Mouse (Mus musculus) brown adipose tissue, adult 24 weeks (tissue): ENCODE results near the gene Ces2h. TPM values are rescaled to one million over a fixed set of nuclear protein-coding genes. Genes with fewer than 3 reads are reported as not detected.

Experiments used
- H3K27ac ChIP-seq: fragments of 200-500 bp; replicated peaks from 2 replicates; pipeline ENCODE4 v1.5.1; 2012; ENCODE audit warnings: low read depth, mild to moderate bottlenecking, low read length
- H3K4me1 ChIP-seq: fragments of 200-500 bp; 2 replicates; pipeline ENCODE4 v1.6.1; 2012; ENCODE audit warnings: low read length, mixed read lengths; ENCODE audit not compliant: control insufficient read depth, insufficient read depth, insufficient read length
- H3K4me3 ChIP-seq: fragments of 200-500 bp; 2 replicates; pipeline ENCODE4 v1.5.1; 2012; ENCODE audit warnings: low read depth, mild to moderate bottlenecking, low read length, moderate library complexity; ENCODE audit not compliant: insufficient read depth
- polyA plus RNA-seq: library from polyadenylated mRNA; stranded (reverse); fragments of >200 nt; gene quantifications from 2 replicates; pipeline ENCODE4 v1.2.4, GENCODE M21; 2012; ENCODE audit not compliant: missing spikeins, insufficient read depth, insufficient read length

Ces2h gene
- polyA plus RNA-seq = not detected in 2 replicates

DNA sequence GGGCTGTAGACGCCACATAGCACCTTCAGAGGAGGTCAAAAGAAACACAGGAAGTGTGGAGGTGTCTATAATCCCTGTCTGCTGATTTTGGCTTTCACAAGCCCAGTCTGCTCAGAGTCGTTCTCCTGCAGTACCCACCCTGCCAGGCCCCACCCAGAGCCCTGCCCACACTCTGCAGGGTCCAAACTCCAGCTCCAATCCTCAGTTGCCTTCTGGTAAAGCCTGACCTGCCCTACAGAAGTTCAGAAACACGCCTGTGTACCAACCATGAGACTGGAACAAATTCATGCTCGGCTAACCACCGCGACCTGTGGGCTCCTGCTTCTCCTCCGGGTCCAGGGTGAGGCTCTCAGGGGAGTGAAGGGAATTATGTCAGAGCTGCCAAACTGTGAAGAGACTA, at the start of gene Ces2h:
Gene Ces2h, plus strand, starts transcription at position 268 of the 400 bp plus-strand sequence.
- H3K4me1 ChIP-seq = no peaks in the 10 kb centered on the region
- no peak within 1 kb of the TSS for H3K27ac ChIP-seq
- no peak within 1 kb of the TSS for H3K4me3 ChIP-seq

DNA sequence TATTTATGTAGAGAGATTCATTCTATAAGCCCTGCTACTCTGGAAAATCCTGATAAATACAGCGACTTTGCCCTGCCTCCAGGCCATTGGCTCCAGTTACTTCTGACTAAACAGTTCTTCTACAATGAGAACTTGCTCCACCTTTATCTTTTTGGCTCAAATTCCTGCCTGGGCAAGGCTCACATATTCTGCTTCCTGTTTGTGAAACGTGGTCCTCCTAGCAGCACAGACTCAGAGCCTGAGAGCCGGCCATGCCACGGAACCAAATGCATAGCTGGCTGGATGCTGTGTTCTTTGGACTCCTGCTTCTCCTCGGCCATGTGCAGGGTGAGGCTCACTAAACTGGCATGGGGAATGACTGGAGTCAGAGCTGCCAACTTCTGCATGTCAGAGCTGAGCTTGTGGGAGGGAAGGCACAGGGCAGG, 39.1 kb upstream of the Ces2h start, which contains the start of gene Ces2g:
Gene Ces2g, plus strand, starts transcription at position 182 of the 425 bp plus-strand sequence.
- no peak within 1 kb of the TSS for H3K27ac ChIP-seq
- no peak within 1 kb of the TSS for H3K4me3 ChIP-seq

DNA sequence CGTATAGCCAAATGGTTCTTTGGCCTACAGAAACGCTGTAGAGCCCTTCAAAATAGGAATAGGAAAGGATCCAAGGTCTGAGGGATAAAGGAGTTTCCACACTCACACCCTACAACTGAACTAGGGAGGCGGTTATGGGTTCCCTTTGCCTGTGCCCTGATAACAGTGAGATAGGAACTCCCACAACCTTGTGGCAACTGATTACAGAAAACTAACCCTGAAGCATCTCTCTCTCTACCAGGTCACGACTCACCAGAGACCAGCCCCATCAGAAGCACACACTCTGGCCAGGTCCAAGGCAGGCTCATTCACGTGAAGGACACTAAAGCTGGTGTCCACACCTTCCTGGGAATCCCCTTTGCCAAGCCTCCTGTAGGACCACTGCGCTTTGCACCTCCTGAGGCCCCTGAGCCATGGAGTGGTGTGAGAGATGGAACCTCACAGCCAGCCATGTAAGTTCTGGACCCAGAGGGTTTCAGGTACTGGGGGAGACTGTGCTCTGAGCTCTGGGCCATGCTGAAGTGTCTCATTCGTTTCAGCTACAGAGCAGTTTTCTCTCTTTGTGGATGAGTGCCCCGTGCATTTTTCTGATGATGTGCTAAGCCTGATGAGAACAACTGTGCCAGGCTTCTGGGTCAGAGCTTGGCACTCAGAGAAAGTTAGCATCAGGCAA, 38.3 kb upstream of the Ces2h start:
- no peak overlapping the region for H3K27ac ChIP-seq
- H3K4me1 ChIP-seq = no peaks in the 10 kb centered on the region
- H3K4me3 ChIP-seq = no peak overlapping the region

More for the DNA sequence above, 39.1 kb upstream of the Ces2h start, which contains the start of gene Ces2g:
- no peaks in the 10 kb centered on the region for H3K4me1 ChIP-seq

DNA sequence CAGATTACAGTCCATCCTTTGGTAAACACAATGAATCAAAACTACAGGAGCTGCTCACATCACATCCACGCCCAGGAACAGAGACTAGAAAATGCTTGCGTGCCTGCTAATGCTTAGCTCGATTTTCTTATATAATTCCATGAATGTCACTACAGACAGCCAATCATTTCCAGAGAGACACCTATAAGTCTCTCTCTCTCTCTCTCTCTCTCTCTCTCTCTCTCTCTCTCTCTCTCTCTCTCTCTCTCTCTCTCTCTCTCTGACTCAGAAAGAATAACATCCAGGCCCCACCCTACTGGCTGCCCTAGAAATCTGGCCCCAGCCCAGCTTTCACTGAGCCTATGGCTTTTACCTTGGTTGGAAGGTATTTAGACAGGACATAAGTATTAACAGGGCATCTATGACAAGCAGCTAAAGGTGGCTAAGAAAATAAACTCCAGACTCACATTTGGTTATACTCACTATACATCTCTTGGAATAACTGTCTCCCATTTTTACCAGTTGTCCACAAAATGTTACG, 37.2 kb upstream of the Ces2h start:
- no peak overlapping the region for H3K27ac ChIP-seq
- no peak overlapping the region for H3K4me3 ChIP-seq
- no peaks in the 10 kb centered on the region for H3K4me1 ChIP-seq

DNA sequence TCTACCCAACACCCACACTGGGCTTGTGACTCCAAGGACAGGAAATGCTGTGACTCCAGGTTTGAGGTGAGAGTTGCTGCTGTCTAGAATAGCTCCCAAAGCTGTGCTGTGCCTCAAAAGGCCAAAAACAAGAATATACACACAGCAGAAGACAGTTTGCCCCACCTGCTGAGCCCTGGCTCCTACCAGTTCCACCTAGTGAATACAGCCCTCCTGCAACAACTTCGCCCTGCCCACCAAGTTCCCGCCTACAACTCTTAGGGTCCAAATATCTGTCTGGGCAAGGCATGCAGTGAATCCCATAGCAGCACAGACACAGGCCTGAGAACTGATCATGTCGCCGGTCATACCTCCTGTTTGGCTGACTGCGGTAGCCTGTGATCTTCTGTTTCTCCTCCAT, 16.5 kb upstream of the Ces2h start:
- no peak overlapping the region for H3K27ac ChIP-seq

DNA sequence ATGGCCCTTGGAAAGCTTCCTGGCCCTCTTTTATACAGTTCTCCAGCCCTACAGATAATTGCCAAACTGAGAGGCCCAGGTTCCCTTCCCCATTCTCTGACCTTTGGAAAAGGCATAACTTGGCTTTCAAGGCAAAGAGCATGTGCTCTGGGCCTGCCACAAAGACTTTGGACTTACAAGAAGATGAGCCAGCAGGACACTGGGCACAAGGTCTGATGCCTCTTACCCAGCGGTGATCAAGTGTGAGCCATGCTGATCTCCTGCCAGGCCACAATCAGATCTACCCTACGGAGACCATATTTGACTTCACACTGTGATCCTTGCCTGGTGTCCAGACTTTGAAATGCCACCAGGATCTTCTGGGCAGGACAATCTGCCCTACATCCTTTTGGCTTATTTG, 15.7 kb upstream of the Ces2h start:
- Histone ChIP-seq H3K4me1 (no peaks in the 10 kb centered on the region), H3K27ac (no peak overlapping the region), H3K4me3 (no peak overlapping the region)

More for the DNA sequence above, 16.5 kb upstream of the Ces2h start:
- no peak overlapping the region for H3K4me3 ChIP-seq
- H3K4me1 ChIP-seq = no peaks in the 10 kb centered on the region

DNA sequence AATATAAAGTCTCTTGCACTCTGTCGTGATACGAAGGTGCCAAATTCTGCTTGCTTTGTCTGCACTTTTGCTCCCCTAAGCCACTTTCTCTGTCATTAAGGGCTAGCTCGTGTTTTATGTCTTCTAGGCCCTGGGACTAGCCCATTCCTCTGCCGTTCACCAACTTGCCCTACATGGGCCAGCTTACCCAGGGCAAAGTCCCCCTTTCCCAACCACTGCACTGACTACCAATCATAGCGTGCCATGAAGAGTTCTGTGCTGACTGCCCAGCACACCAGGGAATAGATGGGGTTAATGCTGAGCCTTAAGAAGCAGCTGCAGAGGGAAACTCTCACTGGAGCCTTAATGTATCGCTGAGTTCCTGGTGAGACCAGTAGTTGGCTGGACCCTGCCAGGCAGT, 2.5 kb upstream of the Ces2h start:
- Histone ChIP-seq H3K4me1 (no peaks in the 10 kb centered on the region), H3K4me3 (no peak overlapping the region), H3K27ac (no peak overlapping the region)

DNA sequence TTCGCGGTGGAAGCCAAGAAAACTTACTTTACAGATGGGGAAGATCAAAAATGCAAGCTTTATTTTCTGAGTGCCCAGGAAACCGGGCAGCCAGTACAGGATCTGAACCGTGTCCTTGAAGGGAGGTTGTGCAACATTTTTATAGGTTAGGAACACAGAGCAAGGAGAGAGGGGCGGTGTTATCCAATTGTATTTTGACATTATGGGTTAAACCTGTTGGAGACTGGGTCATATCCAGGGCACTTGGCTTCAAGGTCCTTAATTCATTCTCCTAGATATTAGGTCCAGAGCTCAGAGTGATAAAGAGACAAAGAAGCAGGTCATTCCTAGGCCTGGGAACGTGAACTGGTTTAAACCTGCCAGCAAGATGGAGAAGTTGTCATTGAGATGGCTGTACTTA, 1.5 kb upstream of the Ces2h start:
- no peaks in the 10 kb centered on the region for H3K4me1 ChIP-seq
- no peak overlapping the region for H3K4me3 ChIP-seq
- no peak overlapping the region for H3K27ac ChIP-seq

DNA sequence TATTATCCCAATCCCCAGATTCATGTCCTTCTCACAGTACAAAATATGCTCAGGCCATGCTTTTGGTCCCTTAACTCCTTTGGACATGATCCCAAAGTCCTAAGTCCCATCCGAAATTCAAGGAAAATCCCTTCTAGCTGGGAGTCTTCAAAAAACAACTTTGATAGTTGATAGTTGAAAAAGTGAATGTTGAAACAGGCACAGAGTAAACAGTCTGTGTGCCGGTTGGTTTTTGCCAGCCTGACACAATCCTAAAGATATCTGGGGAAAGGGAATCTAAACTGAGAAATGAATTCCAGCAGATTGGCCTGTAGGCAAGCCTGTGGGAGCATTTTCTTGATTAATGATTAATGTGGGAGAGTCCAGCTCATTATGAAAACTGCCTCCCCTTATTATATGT, 9.3 kb downstream of the Ces2h start:
- Histone ChIP-seq H3K4me1 (no peaks in the 10 kb centered on the region), H3K27ac (no peak overlapping the region), H3K4me3 (no peak overlapping the region)

DNA sequence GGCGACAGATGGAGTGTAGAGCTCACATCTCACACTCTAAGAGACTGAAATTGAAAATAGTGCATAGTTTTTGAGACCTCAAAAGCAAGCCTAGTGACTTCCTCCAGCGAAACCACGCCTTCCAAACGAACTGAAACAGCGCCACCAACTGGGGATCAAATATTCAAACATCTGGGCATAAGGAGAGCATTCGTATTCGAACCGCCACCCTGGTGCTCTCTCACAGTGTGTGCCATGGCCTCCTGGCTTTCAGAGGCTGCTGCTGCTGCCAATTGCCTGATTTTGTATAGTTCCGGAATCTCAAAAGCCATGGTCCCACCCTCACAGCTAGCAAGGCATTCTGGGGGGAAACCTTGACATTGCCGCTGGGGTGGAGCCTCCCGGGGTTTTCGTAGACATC, 10.5 kb downstream of the Ces2h start:
- Histone ChIP-seq H3K4me3 (no peak overlapping the region), H3K4me1 (no peaks in the 10 kb centered on the region), H3K27ac (no peak overlapping the region)

DNA sequence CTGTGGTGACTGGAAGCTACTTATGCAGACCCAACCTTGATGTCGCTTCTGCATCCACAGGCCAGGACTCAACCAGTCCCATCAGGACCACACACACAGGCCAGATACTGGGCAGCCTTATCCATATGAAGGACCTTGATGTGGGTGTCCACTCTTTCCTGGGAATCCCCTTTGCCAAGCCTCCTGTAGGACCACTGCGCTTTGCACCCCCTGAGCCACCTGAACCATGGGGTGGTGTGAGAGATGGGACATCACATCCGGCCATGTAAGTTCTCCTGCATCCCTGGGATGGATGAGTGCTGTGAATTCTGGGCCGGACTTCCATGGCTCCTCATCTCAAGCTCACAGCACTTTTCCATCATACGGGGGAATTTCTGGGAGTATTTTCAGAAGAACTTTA, 13.7 kb downstream of the Ces2h start:
- Histone ChIP-seq H3K27ac (no peak overlapping the region), H3K4me1 (no peaks in the 10 kb centered on the region), H3K4me3 (no peak overlapping the region)

DNA sequence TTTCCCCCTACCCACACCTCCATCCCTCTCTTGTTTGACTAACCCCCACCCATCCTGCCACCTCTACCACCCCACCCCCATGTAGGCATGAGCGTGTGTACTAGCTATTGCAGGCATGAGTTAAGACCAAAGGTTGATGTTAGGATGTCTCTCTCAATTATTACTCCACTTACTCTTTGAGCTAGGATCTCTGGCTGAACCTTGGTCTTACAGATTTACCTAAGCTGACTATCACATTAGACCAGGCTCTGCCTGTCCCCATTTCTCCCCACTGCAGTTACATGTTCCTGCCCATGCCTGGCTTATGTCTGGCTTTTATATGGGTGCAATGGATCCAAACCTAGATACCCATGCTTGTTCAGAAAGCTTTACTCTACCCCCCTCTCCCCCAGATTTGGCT, 21.3 kb downstream of the Ces2h start:
- no peak overlapping the region for H3K4me3 ChIP-seq
- no peaks in the 10 kb centered on the region for H3K4me1 ChIP-seq
- H3K27ac ChIP-seq = no peak overlapping the region

DNA sequence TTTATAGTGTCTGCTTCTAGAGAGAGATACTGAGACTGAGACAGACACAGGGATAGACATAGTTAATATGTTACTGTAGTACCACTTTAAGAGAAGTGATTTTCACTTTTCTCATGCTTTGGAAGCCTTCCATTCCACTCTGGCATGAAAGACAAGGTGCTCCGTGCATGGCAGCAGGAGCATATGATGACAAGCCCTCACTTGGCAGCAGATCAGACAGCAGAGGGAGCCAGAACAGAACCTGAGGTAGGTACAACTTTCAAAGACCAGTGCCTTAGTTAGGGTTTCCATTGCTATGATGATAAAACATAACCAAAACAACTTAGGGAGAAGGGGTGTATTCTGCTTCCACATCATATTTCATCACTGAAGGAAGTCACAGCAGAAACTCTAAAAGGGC, 22.4 kb downstream of the Ces2h start:
- Histone ChIP-seq H3K27ac (no peak overlapping the region), H3K4me3 (no peak overlapping the region), H3K4me1 (no peaks in the 10 kb centered on the region)

DNA sequence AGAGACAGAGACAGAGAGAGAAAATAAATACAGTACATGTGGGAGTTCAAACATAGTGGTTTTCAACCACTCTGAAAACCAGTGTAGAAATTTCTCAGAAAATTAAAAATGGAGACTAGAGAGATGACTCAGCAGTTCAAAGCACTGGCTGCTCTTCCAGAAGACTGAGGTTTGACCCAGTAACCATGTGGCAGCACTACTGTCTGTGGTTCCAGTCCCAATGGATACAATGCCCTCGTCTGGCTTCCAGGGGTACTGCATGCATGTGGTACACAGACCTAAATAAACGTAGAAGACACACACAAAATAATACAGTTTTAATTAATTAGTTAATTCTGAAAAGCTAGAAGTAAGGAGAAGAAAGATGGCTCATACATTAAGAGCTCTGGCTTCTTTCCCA, 24.4 kb downstream of the Ces2h start:
- H3K4me1 ChIP-seq = no peaks in the 10 kb centered on the region
- H3K4me3 ChIP-seq = no peak overlapping the region

DNA sequence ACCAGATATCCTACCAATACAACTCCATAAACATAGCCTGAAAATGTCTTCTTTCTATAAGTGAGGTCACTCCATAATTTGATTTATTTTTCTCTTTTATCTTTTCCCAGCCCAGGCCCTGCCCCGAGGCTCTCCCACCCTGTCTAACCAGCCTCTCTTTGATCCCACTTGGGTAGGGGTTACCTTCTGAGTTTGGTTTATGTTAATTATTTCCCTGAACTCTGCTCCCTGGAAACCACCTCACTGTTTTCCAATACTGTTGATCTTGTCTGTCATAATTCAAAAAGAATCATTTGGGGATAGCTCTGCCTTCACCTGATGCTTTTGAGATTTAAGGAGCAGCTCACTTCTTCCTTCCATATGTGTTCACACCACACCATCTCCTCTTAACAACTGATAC, 42.9 kb downstream of the Ces2h start:
- Histone ChIP-seq H3K4me1 (no peaks in the 10 kb centered on the region), H3K4me3 (no peak overlapping the region), H3K27ac (no peak overlapping the region)

More for the DNA sequence above, 24.4 kb downstream of the Ces2h start:
- H3K27ac ChIP-seq = no peak overlapping the region

DNA sequence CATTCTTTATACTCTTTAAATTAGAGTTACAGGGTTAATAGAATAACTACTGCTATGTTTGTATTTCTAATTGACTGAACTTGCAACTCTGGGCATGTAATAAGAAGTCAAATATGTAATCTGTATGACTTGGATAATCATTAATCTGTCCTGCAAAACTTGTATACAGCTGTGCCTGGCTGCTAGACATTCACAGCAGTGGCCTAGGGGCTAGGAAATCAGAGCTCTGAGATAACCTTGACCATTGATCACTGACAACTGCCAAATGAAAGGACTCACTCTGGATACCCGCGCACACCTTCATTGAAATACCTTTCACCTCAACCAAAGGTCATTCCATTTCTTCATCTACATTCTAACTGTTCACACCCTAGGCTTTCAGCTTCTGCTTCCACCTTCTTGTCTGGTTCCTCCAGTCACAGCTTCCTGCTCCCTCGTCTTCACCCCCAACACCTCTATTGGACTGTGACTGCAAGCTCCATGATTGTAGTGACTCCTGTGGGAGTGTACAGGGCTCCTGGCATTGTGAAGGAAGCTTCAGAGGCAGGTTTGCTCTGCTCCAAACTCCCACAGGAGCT, 45.3 kb downstream of the Ces2h start:
- Histone ChIP-seq H3K27ac (no peak overlapping the region), H3K4me1 (no peaks in the 10 kb centered on the region), H3K4me3 (no peak overlapping the region)
